Mouse (Mus musculus) heart, adult 2 months (tissue): ENCODE measurements around the gene Gck.

Experiments
- CTCF ChIP-seq: fragments of 200-600 bp; IDR thresholded peaks from 2 replicates; pipeline ENCODE4 v1.8.1; 2022; ENCODE audit warnings: antibody characterized with exemption, mild to moderate bottlenecking, moderate library complexity
- POLR2A ChIP-seq: fragments of 200-500 bp; IDR thresholded peaks from 2 replicates; pipeline ENCODE4 v1.6.1; 2011; ENCODE audit warnings: mild to moderate bottlenecking, low read depth, low read length, control low read depth; ENCODE audit not compliant: insufficient read depth

- no peak for TF ChIP-seq CTCF
- no peak for TF ChIP-seq POLR2A
Observed at GRCm38 (mm10) chr11:5924699-5925098, 25.2 kb downstream of the Gck start.
